Mouse (Mus musculus) C2C12 (cell line): Measurements from ENCODE around the gene Zfp334. TPM values are rescaled to one million over a fixed set of nuclear protein-coding genes. Genes with fewer than 3 reads are reported as not detected.

Source experiments
- H3K27me3 ChIP-seq: one replicate; pipeline ENCODE4 v1.6.1; 2011; ENCODE audit not compliant: control insufficient read depth, insufficient read depth, insufficient read length
- H3K36me3 ChIP-seq: one replicate; pipeline ENCODE4 v1.6.1; 2011; ENCODE audit not compliant: control insufficient read depth, insufficient read depth
- H3K4me3 ChIP-seq: one replicate; pipeline ENCODE4 v1.5.1; 2011; ENCODE audit warnings: mild to moderate bottlenecking, control low read depth; ENCODE audit not compliant: poor library complexity, insufficient read depth, severe bottlenecking
- H3K79me2 ChIP-seq: one replicate; pipeline ENCODE4 v1.6.1; 2011; ENCODE audit not compliant: control insufficient read depth, insufficient read depth
- H3K79me3 ChIP-seq: one replicate; pipeline ENCODE4 v1.6.1; 2011; ENCODE audit warnings: low read depth, control low read depth
- H3ac ChIP-seq: one replicate; pipeline ENCODE3; 2011; ENCODE audit warnings: low read depth; ENCODE audit not compliant: control insufficient read depth, insufficient read length
- CEBPB ChIP-seq: IDR thresholded peaks from one replicate; pipeline ENCODE4 v1.6.1; 2011; ENCODE audit warnings: low read depth, mild to moderate bottlenecking, control low read depth, moderate library complexity
- CTCF ChIP-seq: IDR thresholded peaks from one replicate; pipeline ENCODE4 v1.5.1; 2011; ENCODE audit not compliant: control insufficient read depth, insufficient read depth, insufficient read length
- FOSL1 ChIP-seq: IDR thresholded peaks from one replicate; pipeline ENCODE4 v1.8.0; 2011; ENCODE audit warnings: mild to moderate bottlenecking, low read length; ENCODE audit not compliant: poor library complexity, insufficient read depth, severe bottlenecking
- MAX ChIP-seq: IDR thresholded peaks from one replicate; pipeline ENCODE4 v1.6.1; 2011; ENCODE audit warnings: mild to moderate bottlenecking, control low read depth
- MYOD1 ChIP-seq: IDR thresholded peaks from one replicate; pipeline ENCODE4 v1.6.1; 2011; ENCODE audit warnings: low read depth; ENCODE audit not compliant: control insufficient read depth, insufficient read length
- MYOG ChIP-seq: IDR thresholded peaks from one replicate; pipeline ENCODE4 v1.6.1; 2011; ENCODE audit not compliant: control insufficient read depth, insufficient read length; ENCODE audit errors: extremely low read depth
- USF1 ChIP-seq: IDR thresholded peaks from one replicate; pipeline ENCODE4 v1.6.1; 2011; ENCODE audit warnings: low read depth, mild to moderate bottlenecking, control low read depth, moderate library complexity
- polyA plus RNA-seq: library from polyadenylated mRNA; unstranded; fragments of >200 nt; fragmentation: generic; extraction: Trizol; gene quantifications from one replicate; pipeline ENCODE4 v1.2.1, GENCODE M21; 2012; ENCODE audit warnings: missing spikeins

The Zfp334 gene
- polyA plus RNA-seq, 1 experiment, result 2.5 TPM

DNA sequence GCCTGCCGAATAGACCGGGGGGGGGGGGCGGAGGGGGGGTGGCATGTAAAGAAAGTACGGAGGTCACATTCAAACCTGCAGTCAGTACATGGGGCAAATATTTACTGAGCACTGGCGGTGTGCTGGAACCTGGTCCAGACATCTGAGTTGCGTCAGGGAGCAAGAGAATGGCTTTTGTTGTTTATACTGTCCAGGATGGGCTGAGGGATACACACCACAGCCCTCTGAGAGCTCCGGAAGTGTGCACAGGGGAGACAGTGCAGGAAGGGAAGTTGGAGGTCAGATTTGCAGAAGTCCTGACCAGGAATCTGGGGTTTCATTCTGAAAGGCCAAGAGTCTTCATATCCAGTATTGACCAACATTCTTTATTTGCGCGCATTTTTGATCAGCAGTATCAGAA is 16.9 kb upstream of the Zfp334 start:
- Histone ChIP-seq H3K79me2 (no peaks in the 10 kb centered on the region), H3K27me3 (no peaks in the 10 kb centered on the region), H3K4me3 (no peak overlapping the region), H3K79me3 (no peaks in the 10 kb centered on the region), H3K36me3 (no peaks in the 10 kb centered on the region), H3ac (no peak overlapping the region)
- TF ChIP-seq CEBPB (no peak), MAX (no peak), MYOD1 (no peak), USF1 (no peak)

DNA sequence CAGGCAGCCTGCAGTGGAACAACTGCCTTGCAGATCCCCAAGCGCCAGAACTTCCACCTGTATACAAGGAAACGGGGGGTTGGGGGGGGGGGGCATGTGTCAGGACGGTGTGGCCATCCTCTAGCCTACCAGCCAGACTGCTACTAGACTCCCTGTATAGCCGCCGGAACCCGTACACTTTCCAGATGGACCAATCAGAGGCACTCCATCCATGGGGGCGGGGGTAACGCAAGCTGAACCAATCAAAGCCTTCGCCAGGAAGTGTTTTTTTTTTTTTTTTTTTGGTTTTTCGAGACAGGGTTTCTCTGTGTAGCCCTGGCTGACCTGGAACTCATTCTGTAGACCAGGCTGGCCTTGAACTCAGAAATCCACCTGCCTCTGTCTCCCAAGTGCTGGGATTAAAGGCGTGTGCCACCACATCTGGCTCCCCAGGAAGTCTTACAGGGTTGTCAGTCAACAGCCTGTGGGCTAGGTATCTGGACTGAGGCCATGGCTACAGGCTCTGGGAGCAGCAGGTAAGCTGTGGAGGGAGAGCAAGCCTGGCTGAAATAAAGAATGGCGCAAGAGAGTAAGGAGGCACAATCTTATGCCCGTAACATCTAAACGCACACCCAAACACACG is 10.2 kb upstream of the Zfp334 start:
- Histone ChIP-seq H3K27me3 (no peaks in the 10 kb centered on the region), H3K4me3 (no peak overlapping the region), H3K36me3 (no peaks in the 10 kb centered on the region), H3K79me2 (no peaks in the 10 kb centered on the region), H3ac (no peak overlapping the region), H3K79me3 (no peaks in the 10 kb centered on the region)
- no peak for TF ChIP-seq MAX
- no peak for TF ChIP-seq MYOG
- TF ChIP-seq USF1, result no peak
- TF ChIP-seq MYOD1, result no peak
- TF ChIP-seq CEBPB, result no peak
- no peak for TF ChIP-seq CTCF
- no peak for TF ChIP-seq FOSL1

DNA sequence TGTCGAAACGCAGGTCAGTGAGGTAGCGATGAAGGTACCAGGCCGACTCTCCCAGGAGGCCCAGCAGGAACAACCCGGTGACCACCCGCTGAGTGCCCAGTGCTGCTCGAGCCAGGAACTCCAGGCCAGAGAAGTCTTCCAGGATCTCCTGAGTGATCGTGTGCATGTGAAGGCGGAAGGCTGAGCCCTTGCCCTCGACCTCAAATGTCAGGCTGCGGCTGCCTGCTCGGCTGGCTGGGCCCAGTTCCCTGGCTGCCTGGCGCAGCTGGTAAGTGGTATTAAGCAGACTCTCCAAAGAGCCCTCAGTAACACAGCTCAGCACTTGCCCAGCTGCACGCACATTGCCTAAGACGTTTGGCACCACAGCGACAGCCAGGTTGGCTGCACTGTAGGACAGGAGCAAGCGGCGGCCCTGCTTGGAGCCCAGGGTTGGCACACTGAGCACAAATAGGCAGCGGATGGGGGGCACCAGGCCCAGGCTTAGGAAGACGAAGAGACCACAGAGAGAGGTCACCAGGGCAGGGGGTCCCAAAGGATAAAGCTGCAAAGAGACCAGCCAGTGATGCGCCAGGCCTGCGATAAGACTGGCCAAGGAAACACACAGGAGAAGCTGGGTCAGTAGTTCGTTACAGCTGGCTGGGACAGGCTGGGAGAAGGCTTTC is 9.6 kb upstream of the Zfp334 start:
- no peaks in the 10 kb centered on the region for H3K36me3 ChIP-seq
- no peaks in the 10 kb centered on the region for H3K79me3 ChIP-seq
- no peaks in the 10 kb centered on the region for H3K27me3 ChIP-seq
- no peak overlapping the region for H3ac ChIP-seq
- TF ChIP-seq CTCF, result no peak
- no peak for TF ChIP-seq CEBPB
- TF ChIP-seq MYOD1, result no peak
- TF ChIP-seq USF1, result no peak
- no peak for TF ChIP-seq MAX
- no peaks in the 10 kb centered on the region for H3K79me2 ChIP-seq
- H3K4me3 ChIP-seq, result no peak overlapping the region

DNA sequence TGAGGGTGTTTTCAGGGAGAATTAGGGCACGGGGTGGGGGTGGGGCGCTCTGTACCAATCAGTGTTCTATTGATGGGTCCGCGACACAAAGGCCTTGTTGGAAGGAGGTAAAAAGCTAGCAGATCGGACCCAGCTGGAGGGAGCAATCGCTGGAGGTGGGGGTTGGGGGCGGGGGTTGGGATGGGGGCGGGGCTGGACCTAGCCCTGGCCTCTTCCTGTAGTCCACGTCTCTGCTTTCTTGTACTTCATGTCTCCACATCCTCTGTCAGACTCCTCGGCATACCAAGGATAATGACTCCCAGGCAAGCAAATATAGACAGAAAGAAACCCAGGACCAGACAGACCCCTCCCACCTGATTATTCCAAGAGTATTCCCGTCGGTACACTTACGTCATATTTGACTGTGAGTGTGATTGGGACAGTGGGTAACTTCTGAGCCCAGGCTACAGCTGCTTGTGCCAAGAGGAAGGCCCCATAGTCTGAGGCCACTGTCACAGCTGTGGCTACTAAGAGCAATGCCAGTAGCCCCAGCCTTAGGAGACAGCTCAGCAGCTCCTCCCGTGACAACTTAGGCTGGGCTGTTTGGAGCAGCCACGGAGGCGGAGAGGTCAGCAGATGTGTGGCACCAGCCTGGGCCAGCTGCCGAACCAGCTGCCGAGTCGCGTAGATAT is 8.9 kb upstream of the Zfp334 start:
- no peaks in the 10 kb centered on the region for H3K27me3 ChIP-seq
- no peak overlapping the region for H3K4me3 ChIP-seq
- no peaks in the 10 kb centered on the region for H3K79me3 ChIP-seq
- no peak overlapping the region for H3ac ChIP-seq
- no peaks in the 10 kb centered on the region for H3K79me2 ChIP-seq
- H3K36me3 ChIP-seq, result no peaks in the 10 kb centered on the region
- TF ChIP-seq CTCF, result no peak

DNA sequence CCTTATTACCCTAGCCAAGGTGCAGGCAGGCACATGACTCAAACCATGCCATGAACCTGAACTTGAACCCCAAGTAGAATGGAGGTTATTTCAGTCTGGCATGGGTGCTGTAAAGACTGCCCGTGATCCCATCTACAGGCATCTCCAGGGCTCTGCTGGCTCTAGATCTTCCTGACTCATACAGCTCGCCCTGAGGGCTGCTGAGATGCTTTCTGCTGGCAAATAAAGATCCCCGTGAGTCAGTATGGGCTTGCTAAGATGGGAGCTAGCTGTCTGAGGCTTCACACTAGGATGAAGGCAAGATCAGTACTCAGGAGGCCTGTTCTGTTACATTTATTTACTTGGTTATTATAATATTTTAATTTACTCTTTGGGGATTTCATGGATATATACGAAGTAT is 4.1 kb upstream of the Zfp334 start:
- no peaks in the 10 kb centered on the region for H3K79me3 ChIP-seq
- no peak for TF ChIP-seq MAX
- TF ChIP-seq CEBPB, result no peak
- no peak for TF ChIP-seq USF1
- TF ChIP-seq MYOG, result no peak
- TF ChIP-seq FOSL1, result no peak
- no peak for TF ChIP-seq MYOD1
- TF ChIP-seq CTCF, result no peak
- no peak overlapping the region for H3K4me3 ChIP-seq
- no peak overlapping the region for H3ac ChIP-seq
- H3K79me2 ChIP-seq, result peaks cover 1% of the 10 kb centered on the region
- no peaks in the 10 kb centered on the region for H3K27me3 ChIP-seq
- H3K36me3 ChIP-seq, result no peaks in the 10 kb centered on the region

DNA sequence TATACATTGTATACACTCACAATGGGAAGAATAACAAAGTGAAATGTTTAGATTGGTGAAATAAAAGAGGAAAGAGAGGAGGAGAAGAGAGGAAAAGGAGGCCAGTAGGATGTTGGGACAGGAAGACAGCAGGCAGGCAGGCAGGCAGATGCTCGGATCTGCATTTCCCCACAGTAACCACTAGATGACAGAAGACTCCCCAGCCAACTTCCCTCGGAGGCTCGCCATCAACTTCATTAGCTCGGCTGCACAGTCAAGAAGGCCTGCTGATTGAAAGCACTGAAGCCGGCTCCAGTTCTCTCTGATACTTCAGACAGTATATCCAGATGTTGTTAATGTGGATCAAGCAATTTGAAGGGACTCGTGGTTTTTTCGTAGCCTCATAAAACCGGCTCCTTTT is 3.5 kb upstream of the Zfp334 start:
- H3K4me3 ChIP-seq, result no peak overlapping the region
- TF ChIP-seq CEBPB, result no peak
- peak; percentile 82 for TF ChIP-seq CTCF
- no peak for TF ChIP-seq MAX
- H3K27me3 ChIP-seq, result no peaks in the 10 kb centered on the region
- H3K36me3 ChIP-seq, result no peaks in the 10 kb centered on the region
- H3ac ChIP-seq, result no peak overlapping the region
- no peaks in the 10 kb centered on the region for H3K79me3 ChIP-seq
- peaks cover 7% of the 10 kb centered on the region for H3K79me2 ChIP-seq
